Mouse (Mus musculus) G1E (cell line): ENCODE data around the gene Ptprg. TPM values are rescaled to one million over a fixed set of nuclear protein-coding genes. Genes with fewer than 3 reads are reported as not detected.

Experiments used
- ATAC-seq: 2 replicates; pipeline ENCODE4 v1.8.0; 2016; ENCODE audit warnings: mild to moderate bottlenecking; ENCODE audit not compliant: insufficient number of reproducible peaks, poor library complexity, low FRiP score, severe bottlenecking; ENCODE audit errors: extremely low read depth
- DNase-seq: peaks from one replicate; pipeline ENCODE4 v3.0.0; 2012; ENCODE audit warnings: low spot score
- H3K27me3 ChIP-seq: 2 replicates; pipeline ENCODE4 v1.6.1; 2012; ENCODE audit warnings: mild to moderate bottlenecking, low read length, inconsistent platforms; ENCODE audit not compliant: insufficient read depth
- H3K36me3 ChIP-seq: replicated peaks from 2 replicates; pipeline ENCODE3; 2012; ENCODE audit warnings: mild to moderate bottlenecking, inconsistent platforms
- H3K4me1 ChIP-seq: 2 replicates; pipeline ENCODE4 v1.6.1; 2012; ENCODE audit warnings: low read depth, low read length, inconsistent platforms, mixed read lengths; ENCODE audit not compliant: insufficient read depth
- H3K4me3 ChIP-seq: 2 replicates; pipeline ENCODE4 v1.5.1; 2012; ENCODE audit warnings: low read depth, mild to moderate bottlenecking, inconsistent platforms, low read length, moderate library complexity, mixed read lengths
- H3K9me3 ChIP-seq: replicated peaks from 2 replicates; pipeline ENCODE4 v1.6.1; 2012; ENCODE audit warnings: inconsistent platforms
- CTCF ChIP-seq: IDR thresholded peaks from 2 replicates; pipeline ENCODE4 v1.5.1; 2012; ENCODE audit warnings: low read depth, low read length, inconsistent platforms, mixed read lengths
- GATA1 ChIP-seq: IDR thresholded peaks from 2 replicates; pipeline ENCODE4 v1.6.1; 2012; ENCODE audit warnings: borderline replicate concordance, low read length, inconsistent platforms, mixed read lengths
- GATA2 ChIP-seq: IDR thresholded peaks from 2 replicates; pipeline ENCODE4 v1.6.1; 2012; ENCODE audit warnings: low read depth, low read length, inconsistent platforms, borderline replicate concordance
- POLR2AphosphoS5 ChIP-seq: IDR thresholded peaks from 2 replicates; pipeline ENCODE4 v1.6.1; 2012; ENCODE audit warnings: low read depth, low read length, inconsistent platforms; ENCODE audit not compliant: insufficient replicate concordance
- TAL1 ChIP-seq: conservative IDR thresholded peaks from 2 replicates; pipeline ENCODE4 v1.6.1; 2012; ENCODE audit warnings: low read depth, low read length, inconsistent platforms, mixed read lengths
- polyA plus RNA-seq: library from polyadenylated mRNA; stranded (reverse); fragments of >175 nt; gene quantifications from 2 replicates; pipeline ENCODE4 v1.2.3, GENCODE M21; 2012
- total RNA-seq, 2 experiments: library from RNA; stranded (forward) in 1 of 2; stranded (reverse) in 1 of 2; fragments of 200-1000 nt in 1 of 2; fragments of >200 nt in 1 of 2; fragmentation: Nextera tagmentation in 1 of 2; gene quantifications; 2 replicates each; pipeline ENCODE4 v1.2.3; 2014 to 2017

Ptprg gene
- total and polyA plus RNA-seq, 3 experiments = 0.05 TPM; not detected in 2

- no peak for TF ChIP-seq GATA1
- no peak for TF ChIP-seq TAL1
- TF ChIP-seq POLR2AphosphoS5 = no peak
- no peak for TF ChIP-seq GATA2
- no peak for TF ChIP-seq CTCF
- DNase-seq = no peak
- ATAC-seq = no peak
- Histone ChIP-seq H3K27me3 (no peaks in the 10 kb centered on the region), H3K36me3 (no peaks in the 10 kb centered on the region), H3K4me1 (no peaks in the 10 kb centered on the region), H3K4me3 (no peak overlapping the region), H3K9me3 (no peaks in the 10 kb centered on the region)
Measured at GRCm38 (mm10) chr14:12177436-12177835, 624.1 kb downstream of the Ptprg start.

DNA sequence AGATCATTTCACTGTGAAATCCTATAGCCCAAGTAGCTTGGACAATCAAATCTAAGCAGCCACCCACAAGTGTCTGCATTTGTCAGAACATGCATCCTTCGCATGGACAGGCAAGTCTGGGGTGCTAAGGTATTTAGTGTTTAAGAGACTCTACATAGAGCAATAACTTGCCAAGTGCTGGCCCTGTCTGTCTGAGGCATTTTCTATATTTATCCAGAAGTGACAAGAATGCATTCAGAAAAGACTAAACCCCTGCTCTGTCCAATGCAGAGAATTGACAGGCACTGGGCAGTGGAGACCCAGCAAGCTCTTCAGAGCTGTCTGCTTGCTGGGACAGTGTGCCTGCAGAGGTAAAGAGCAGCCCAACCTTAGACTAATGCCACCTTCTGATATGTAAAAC, 625.3 kb downstream of the Ptprg start:
- ATAC-seq (no peak), DNase-seq (no peak)
- no peak overlapping the region for H3K4me3 ChIP-seq
- TF ChIP-seq CTCF (no peak), TAL1 (no peak), GATA1 (no peak), GATA2 (no peak), POLR2AphosphoS5 (no peak)
- H3K9me3 ChIP-seq = no peaks in the 10 kb centered on the region
- no peaks in the 10 kb centered on the region for H3K27me3 ChIP-seq
- no peaks in the 10 kb centered on the region for H3K4me1 ChIP-seq
- no peaks in the 10 kb centered on the region for H3K36me3 ChIP-seq

GRCm38 (mm10) chr14:12180116-12180515, 626.8 kb downstream of the Ptprg start:
- ATAC-seq = no peak
- H3K4me3 ChIP-seq = no peak overlapping the region
- H3K36me3 ChIP-seq = no peaks in the 10 kb centered on the region

DNA sequence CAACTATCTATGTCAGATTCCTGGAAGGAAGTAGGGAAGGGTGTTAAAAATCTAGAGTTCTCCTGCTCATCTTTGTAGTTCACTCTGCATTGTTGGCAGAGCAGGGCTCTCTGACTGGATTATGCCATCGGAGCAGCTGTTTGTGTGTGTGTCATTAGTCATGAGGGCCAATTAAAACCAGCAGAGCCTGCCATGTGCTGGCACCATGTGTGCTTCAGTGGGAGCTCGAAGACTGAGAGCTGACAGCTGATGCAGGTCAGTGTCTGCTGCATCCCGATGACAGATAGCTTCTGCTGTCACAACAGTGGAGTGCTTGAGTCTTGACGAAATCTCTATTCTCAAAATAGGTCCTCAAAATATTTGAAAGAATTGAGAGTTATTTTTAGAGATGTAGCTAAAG, 631.7 kb downstream of the Ptprg start:
- DNase-seq = no peak
- no peak for TF ChIP-seq GATA2
- no peak for TF ChIP-seq CTCF
- TF ChIP-seq GATA1 = no peak
- TF ChIP-seq POLR2AphosphoS5 = no peak
- no peak for TF ChIP-seq TAL1
- no peak for ATAC-seq
- no peaks in the 10 kb centered on the region for H3K27me3 ChIP-seq
- no peaks in the 10 kb centered on the region for H3K4me1 ChIP-seq
- no peak overlapping the region for H3K4me3 ChIP-seq
- no peaks in the 10 kb centered on the region for H3K9me3 ChIP-seq
- no peaks in the 10 kb centered on the region for H3K36me3 ChIP-seq

More at GRCm38 (mm10) chr14:12180116-12180515, 626.8 kb downstream of the Ptprg start:
- Histone ChIP-seq H3K27me3 (no peaks in the 10 kb centered on the region), H3K4me1 (no peaks in the 10 kb centered on the region), H3K9me3 (no peaks in the 10 kb centered on the region)
- no peak for TF ChIP-seq GATA1
- no peak for TF ChIP-seq GATA2
- no peak for TF ChIP-seq POLR2AphosphoS5
- no peak for TF ChIP-seq TAL1
- TF ChIP-seq CTCF = no peak
- DNase-seq = no peak

DNA sequence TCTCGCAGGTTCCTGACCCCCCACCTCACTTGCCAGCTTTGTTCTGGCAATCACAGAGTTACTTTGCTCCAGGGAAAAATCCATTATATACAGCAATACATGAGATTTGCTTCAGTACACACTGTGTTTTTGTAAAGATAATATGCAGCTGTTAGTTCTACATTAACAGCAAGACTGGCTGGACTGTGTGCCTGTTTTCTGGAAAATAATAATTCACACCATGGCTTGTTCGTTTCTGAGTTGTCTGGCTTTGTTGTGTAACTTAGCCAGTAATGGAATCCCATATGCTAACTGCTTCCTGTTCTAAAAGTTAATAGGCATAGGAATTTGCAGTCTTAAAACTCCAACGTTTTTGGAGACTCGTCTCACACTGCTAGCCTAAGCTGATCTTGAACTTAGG, 635.0 kb downstream of the Ptprg start:
- Histone ChIP-seq H3K9me3 (no peaks in the 10 kb centered on the region), H3K36me3 (no peaks in the 10 kb centered on the region), H3K4me1 (no peaks in the 10 kb centered on the region), H3K27me3 (no peaks in the 10 kb centered on the region), H3K4me3 (no peak overlapping the region)
- ATAC-seq (no peak), DNase-seq (no peak)
- TF ChIP-seq GATA1 (no peak), TAL1 (no peak), POLR2AphosphoS5 (no peak), CTCF (no peak)

DNA sequence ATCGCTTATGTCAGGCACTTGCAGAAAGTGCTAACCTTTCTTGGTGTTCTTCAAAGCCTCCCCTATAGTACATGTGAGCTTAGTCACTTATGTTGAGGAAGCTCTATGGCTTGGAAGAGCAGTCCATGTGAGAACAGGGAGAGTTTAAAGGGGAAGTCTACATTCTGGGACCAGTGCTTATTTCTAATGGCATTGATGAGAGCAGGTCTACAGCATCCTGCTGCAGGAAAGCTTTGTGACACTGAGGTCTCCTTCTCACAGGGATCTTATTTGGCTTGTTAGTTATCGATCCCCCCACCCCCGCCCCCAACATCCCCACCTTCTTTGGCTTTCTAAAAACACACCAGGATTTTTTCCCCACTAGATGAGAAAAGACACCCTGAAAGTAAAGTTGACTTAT, 635.9 kb downstream of the Ptprg start:
- H3K9me3 ChIP-seq = no peaks in the 10 kb centered on the region
- no peak for TF ChIP-seq POLR2AphosphoS5
- TF ChIP-seq GATA1 = no peak
- no peak for TF ChIP-seq TAL1
- no peak for TF ChIP-seq GATA2
- no peak for TF ChIP-seq CTCF
- no peak for ATAC-seq
- H3K27me3 ChIP-seq = no peaks in the 10 kb centered on the region
- DNase-seq = no peak
- no peaks in the 10 kb centered on the region for H3K36me3 ChIP-seq
- no peak overlapping the region for H3K4me3 ChIP-seq
- H3K4me1 ChIP-seq = no peaks in the 10 kb centered on the region
